Mouse (Mus musculus) heart, postnatal 0 days (tissue): ENCODE measurements around the gene Bhlha15. TPM values are rescaled to one million over a fixed set of nuclear protein-coding genes. Genes with fewer than 3 reads are reported as not detected.
A peak's percentile ranks its signal among the peaks of the same experiment; 100 is the strongest.

Experiments
- ATAC-seq: fragments of 200-750 bp; cut with Nextera tagmentation; 2 replicates; pipeline ENCODE4 v1.8.0; 2017; ENCODE audit warnings: low read depth, moderate number of reproducible peaks, moderate library complexity; ENCODE audit not compliant: insufficient read depth
- DNase-seq: peaks from one replicate; pipeline ENCODE4 v3.0.0-alpha.2; 2016; ENCODE audit warnings: low spot score
- H3K27ac ChIP-seq: fragments of 300-500 bp; sonication (generic); 2 replicates; pipeline ENCODE4 v1.5.1; 2014; ENCODE audit warnings: low read depth, mild to moderate bottlenecking
- H3K27me3 ChIP-seq: fragments of 300-500 bp; sonication (generic); 2 replicates; pipeline ENCODE4 v1.6.1; 2014; ENCODE audit warnings: low read length, mixed read lengths; ENCODE audit not compliant: control insufficient read depth, insufficient read depth
- H3K36me3 ChIP-seq: fragments of 300-500 bp; sonication (generic); replicated peaks from 2 replicates; pipeline ENCODE4 v1.6.1; 2014; ENCODE audit warnings: low read length, mixed read lengths; ENCODE audit not compliant: control insufficient read depth, insufficient read depth
- H3K4me1 ChIP-seq: fragments of 300-500 bp; sonication (generic); 2 replicates; pipeline ENCODE4 v1.6.1; 2014; ENCODE audit warnings: antibody characterized with exemption; ENCODE audit not compliant: control insufficient read depth, insufficient read depth
- H3K4me2 ChIP-seq: fragments of 300-500 bp; sonication (generic); 2 replicates; pipeline ENCODE4 v1.6.1; 2014; ENCODE audit warnings: low read depth, mild to moderate bottlenecking, low read length, moderate library complexity
- H3K4me3 ChIP-seq: fragments of 300-500 bp; sonication (generic); 2 replicates; pipeline ENCODE4 v1.5.1; 2014; ENCODE audit warnings: low read depth, low read length
- H3K9ac ChIP-seq: fragments of 300-500 bp; sonication (generic); replicated peaks from 2 replicates; pipeline ENCODE4 v1.6.1; 2014; ENCODE audit warnings: low read depth, low read length, mixed read lengths
- H3K9me3 ChIP-seq: fragments of 300-500 bp; sonication (generic); replicated peaks from 2 replicates; pipeline ENCODE4 v1.6.1; 2016; ENCODE audit warnings: low read length; ENCODE audit not compliant: control insufficient read depth
- CTCF ChIP-seq: IDR thresholded peaks from 2 replicates; pipeline ENCODE4 v1.5.1; 2016; ENCODE audit warnings: antibody characterized with exemption, control low read depth, low read depth
- EP300 ChIP-seq: IDR thresholded peaks from 2 replicates; pipeline ENCODE4 v1.6.1; 2016; ENCODE audit warnings: antibody characterized with exemption, low read depth
- WGBS: fragments of 180-500 bp; shearing (Covaris S2); extraction: QIAGEN DNeasy Blood & Tissue Kit; methylation state at CpG from one replicate; pipeline ENCODE4 v1.1.7; 2014; 5-methylcytosine and 5-hydroxymethylcytosine counted together
- polyA plus RNA-seq: library from polyadenylated mRNA; unstranded; fragments of >200 nt; fragmentation: Nextera tagmentation; extraction: Ambion mirVana; gene quantifications from 2 replicates; pipeline ENCODE4 v1.2.1, GENCODE M21; 2015
- total RNA-seq: library from RNA; depleted of rRNA; stranded (reverse); fragments of >200 nt; gene quantifications from 2 replicates; pipeline ENCODE4 v1.2.3, GENCODE M21; 2014; ENCODE audit warnings: low replicate concordance

Bhlha15 gene
- total and polyA plus RNA-seq, 2 experiments from 2014 or later, result 0.04 to 0.31 TPM

DNA sequence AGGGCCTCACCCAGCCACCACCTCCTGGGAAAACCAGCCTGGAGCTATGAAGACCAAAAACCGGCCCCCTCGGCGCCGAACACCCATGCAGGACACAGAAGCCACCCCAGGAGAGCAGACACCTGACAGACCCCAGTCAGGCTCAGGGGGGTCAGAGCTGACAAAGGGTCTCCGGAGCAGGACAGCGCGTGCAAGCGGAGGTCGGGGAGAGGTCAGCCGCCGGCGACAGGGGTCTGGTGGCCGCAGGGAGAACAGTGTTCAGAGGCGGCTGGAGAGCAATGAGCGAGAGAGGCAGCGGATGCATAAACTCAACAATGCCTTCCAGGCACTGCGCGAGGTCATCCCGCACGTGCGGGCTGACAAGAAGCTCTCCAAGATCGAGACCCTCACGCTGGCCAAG lies 940 bp downstream of the Bhlha15 start:
- WGBS, result 51% methylated on average over 23 of the region's 23 CpGs
- DNase-seq (no peak), ATAC-seq (no peak)
- TF ChIP-seq EP300 (no peak), CTCF (no peak)
- Histone ChIP-seq H3K9ac (no peak overlapping the region), H3K4me2 (no peak overlapping the region), H3K27ac (no peak overlapping the region), H3K4me1 (peaks cover 8% of the 10 kb centered on the region), H3K9me3 (no peaks in the 10 kb centered on the region), H3K27me3 (no peaks in the 10 kb centered on the region), H3K36me3 (peaks cover 17% of the 10 kb centered on the region), H3K4me3 (no peak overlapping the region)

- 72% methylated on average over 6 of the region's 6 CpGs for WGBS
- Histone ChIP-seq H3K27me3 (no peaks in the 10 kb centered on the region), H3K4me2 (no peak overlapping the region), H3K36me3 (0 out of 2 replicates have a peak, but pooled peaks cover 2% of the 10 kb centered on the region), H3K4me3 (no peak overlapping the region), H3K9ac (no peak overlapping the region), H3K27ac (no peak overlapping the region), H3K9me3 (no peaks in the 10 kb centered on the region), H3K4me1 (peaks cover 8% of the 10 kb centered on the region)
- no peak for ATAC-seq
- no peak for TF ChIP-seq EP300
- no peak for TF ChIP-seq CTCF
- no peak for DNase-seq
Observed at GRCm38 (mm10) chr5:144192673-144193072, 2.6 kb downstream of the Bhlha15 start.

GRCm38 (mm10) chr5:144194416-144194815 lies 4.3 kb downstream of the Bhlha15 start:
- ATAC-seq (no peak), DNase-seq (no peak)
- no peaks in the 10 kb centered on the region for H3K9me3 ChIP-seq
- peaks cover 4% of the 10 kb centered on the region for H3K4me1 ChIP-seq
- no peaks in the 10 kb centered on the region for H3K27me3 ChIP-seq
- H3K9ac ChIP-seq, result no peak overlapping the region
- no peak for TF ChIP-seq EP300
- no peak for TF ChIP-seq CTCF
- peaks cover 10% of the 10 kb centered on the region; the same call in 1 of the 2 replicates for H3K36me3 ChIP-seq
- no peak overlapping the region for H3K27ac ChIP-seq
- no peak overlapping the region for H3K4me2 ChIP-seq
- 77% methylated on average over 7 of the region's 7 CpGs for WGBS
- H3K4me3 ChIP-seq, result no peak overlapping the region

DNA sequence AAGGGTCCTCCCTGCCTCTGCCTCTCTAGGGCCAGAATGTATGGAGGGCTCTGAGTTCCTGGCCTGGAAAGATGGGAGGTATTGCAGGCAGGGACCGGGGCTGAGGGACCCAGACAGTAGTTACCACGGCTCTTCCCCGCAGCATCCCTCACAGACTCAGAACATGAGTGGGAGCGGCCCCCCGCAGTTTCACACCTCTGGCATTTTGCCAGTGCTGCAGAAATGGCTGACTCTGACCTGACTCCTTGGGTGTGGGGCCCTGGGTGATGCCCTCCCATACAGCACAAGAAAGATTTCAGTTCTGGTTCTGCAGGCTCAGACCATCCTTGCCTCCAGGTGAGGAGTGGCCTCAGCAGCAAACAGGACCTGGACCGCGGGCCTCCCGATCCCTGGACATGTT lies 5.5 kb downstream of the Bhlha15 start:
- TF ChIP-seq EP300, result no peak
- TF ChIP-seq CTCF, result no peak
- peaks cover 10% of the 10 kb centered on the region; the same call in 1 of the 2 replicates for H3K36me3 ChIP-seq
- no peaks in the 10 kb centered on the region for H3K9me3 ChIP-seq
- no peak overlapping the region for H3K4me2 ChIP-seq
- no peak overlapping the region for H3K9ac ChIP-seq
- H3K27me3 ChIP-seq, result no peaks in the 10 kb centered on the region
- H3K27ac ChIP-seq, result no peak overlapping the region
- WGBS, result 80% methylated on average over 8 of the region's 8 CpGs
- ATAC-seq (no peak), DNase-seq (no peak)
- no peak overlapping the region for H3K4me3 ChIP-seq
- H3K4me1 ChIP-seq, result no peaks in the 10 kb centered on the region

GRCm38 (mm10) chr5:144200616-144201015 lies 10.5 kb downstream of the Bhlha15 start:
- Histone ChIP-seq H3K9ac (no peak overlapping the region), H3K9me3 (no peaks in the 10 kb centered on the region), H3K27ac (no peak overlapping the region), H3K36me3 (peaks cover 41% of the 10 kb centered on the region), H3K27me3 (no peaks in the 10 kb centered on the region), H3K4me2 (no peak overlapping the region), H3K4me3 (no peak overlapping the region), H3K4me1 (no peaks in the 10 kb centered on the region)
- TF ChIP-seq EP300, result no peak
- TF ChIP-seq CTCF, result no peak
- ATAC-seq, result no peak
- WGBS, result 64% methylated on average over 11 of the region's 11 CpGs
- no peak for DNase-seq

- no peaks in the 10 kb centered on the region for H3K4me1 ChIP-seq
- H3K27ac ChIP-seq, result no peak overlapping the region
- 95% methylated on average over 6 of the region's 6 CpGs for WGBS
- H3K4me3 ChIP-seq, result no peak overlapping the region
- H3K9me3 ChIP-seq, result no peaks in the 10 kb centered on the region
- ATAC-seq, result no peak
- no peak overlapping the region for H3K9ac ChIP-seq
- H3K36me3 ChIP-seq, result peaks cover 51% of the 10 kb centered on the region
- H3K4me2 ChIP-seq, result no peak overlapping the region
- no peaks in the 10 kb centered on the region for H3K27me3 ChIP-seq
- no peak for DNase-seq
- 0 out of 2 replicates have a peak, but pooled peaks have one; percentile 22 for TF ChIP-seq CTCF
- TF ChIP-seq EP300, result no peak
Observed at GRCm38 (mm10) chr5:144202430-144202829, 12.3 kb downstream of the Bhlha15 start.
